Mouse (Mus musculus): ENCODE measurements around the gene Ahcy.
"Not testable (repeated sequence)": the region's sequence is repeated elsewhere in the genome, so short reads cannot be mapped to it uniquely, and the experiment has no call there.

Ahcy gene

DNA sequence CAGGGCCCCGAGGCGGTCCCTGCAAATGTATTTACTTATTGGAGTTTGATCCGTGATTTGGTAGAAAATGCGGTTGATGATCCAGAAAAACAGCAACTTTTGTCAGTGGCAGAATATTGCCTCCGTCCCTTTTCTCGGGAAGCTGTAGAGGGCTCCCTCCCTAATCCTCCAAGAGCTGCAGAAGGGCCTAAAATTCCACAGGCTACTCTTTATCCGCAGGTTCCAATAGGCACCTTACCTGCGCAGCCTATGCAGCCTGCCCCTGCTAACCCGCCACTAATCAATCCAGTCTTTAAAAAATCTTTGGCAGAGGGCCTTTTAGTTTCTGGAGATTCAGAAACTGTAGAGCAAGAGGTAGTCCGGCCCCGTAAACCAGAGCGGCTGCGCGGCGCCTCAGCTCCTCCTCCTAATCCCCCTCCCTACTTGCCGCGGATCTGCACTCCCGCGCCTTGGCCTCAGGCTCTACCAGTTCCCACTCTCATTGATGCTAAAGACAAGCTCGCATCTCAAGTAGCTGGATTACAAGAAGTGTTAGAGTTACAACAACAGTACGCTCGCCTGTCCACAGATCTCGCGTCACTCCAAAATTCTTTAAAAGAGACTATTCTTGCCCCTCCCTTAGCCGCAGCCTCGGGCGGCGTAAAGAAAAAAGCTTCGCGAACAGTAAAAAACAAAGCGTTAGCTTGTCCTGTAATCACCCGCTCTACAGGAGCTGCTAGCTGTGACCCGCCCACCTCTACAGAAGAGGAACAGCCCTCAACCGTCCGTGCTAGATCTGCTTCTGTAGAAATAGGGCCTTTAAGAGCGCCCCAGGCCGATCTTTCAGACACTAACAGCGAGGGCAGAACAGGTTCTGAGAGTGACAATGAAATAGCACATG lies 55.3 kb downstream of the Ahcy start:
- peak; percentile 83 for DNase-seq (ENCODE audit: low spot score)

DNA sequence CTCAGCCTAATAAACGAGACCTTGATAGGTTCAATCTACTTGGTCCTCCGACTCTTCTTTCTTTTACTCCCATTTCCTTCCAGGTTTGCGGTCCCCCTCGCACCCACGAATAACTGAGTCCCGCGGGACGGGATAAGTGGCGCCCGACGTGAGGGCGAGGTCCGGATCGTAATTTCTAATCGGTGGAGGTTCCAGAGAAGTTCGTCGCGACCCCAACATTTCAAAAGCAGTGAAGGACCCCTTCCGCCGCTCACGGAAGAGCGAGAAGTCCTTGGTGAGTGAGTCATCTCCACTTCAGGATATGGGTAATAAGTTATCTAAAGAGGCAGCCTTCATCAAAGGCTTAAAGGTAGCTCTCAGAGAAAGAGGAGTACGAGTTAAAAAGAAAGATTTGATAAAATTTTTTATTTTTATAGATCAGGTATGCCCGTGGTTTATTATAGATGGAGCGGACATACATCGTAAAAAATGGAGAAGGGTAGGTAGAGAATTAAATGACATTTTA lies 56.0 kb downstream of the Ahcy start, which contains the start of gene Gm14226:
TSS of gene Gm14226 (plus strand) at position 16 of the 505 bp plus-strand sequence.
- DNase-seq (ENCODE audit: low spot score): not testable (repeated sequence)

GRCm38 (mm10) chr2:155016751-155017150 lies 57.5 kb downstream of the Ahcy start:
- not testable (repeated sequence) for DNase-seq (ENCODE audit: low spot score)

DNA sequence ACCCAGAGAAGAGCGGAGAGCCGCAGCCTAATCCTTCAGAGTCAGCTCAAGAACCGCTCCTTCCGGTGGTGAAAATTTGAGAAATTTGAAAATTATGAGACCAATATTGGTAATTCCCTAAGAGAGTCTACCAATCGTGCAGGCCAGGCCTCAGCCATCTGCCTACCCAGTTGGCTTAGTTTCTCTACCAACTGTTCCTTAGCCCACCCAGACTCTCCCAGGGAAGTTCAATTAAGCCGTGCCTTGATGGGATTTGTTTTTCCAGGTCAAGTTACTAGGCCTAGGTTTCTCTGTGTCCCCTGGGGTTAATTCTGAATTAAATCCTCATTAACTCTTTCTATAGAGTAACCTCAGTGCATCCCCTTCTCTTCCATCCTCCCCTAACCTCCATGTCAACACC lies 61.3 kb downstream of the Ahcy start:
- no peak for DNase-seq (ENCODE audit: low spot score)

GRCm38 (mm10) chr2:155011086-155011656 lies 63.1 kb downstream of the Ahcy start:
- no peak for DNase-seq (ENCODE audit: low spot score)

All from yolk sac, embryonic 10.5 days (tissue).